Mouse (Mus musculus) limb, embryonic 15.5 days (tissue): ENCODE data around the gene Slc6a11. TPM values are rescaled to one million over a fixed set of nuclear protein-coding genes. Genes with fewer than 3 reads are reported as not detected.

Source experiments
- ATAC-seq: fragments of 200-750 bp; cut with Nextera tagmentation; 2 replicates; pipeline ENCODE4 v1.8.0; 2017; ENCODE audit warnings: low read depth, moderate TSS enrichment; ENCODE audit not compliant: insufficient number of reproducible peaks, low FRiP score, low TSS enrichment
- H3K27ac ChIP-seq: fragments of 300-500 bp; sonication (generic); 2 replicates; pipeline ENCODE4 v1.5.1; 2015; ENCODE audit warnings: moderate library complexity, mild to moderate bottlenecking, inconsistent platforms
- H3K27me3 ChIP-seq: fragments of 300-500 bp; sonication (generic); 2 replicates; pipeline ENCODE4 v1.6.1; 2015; ENCODE audit warnings: inconsistent platforms
- H3K36me3 ChIP-seq: fragments of 300-500 bp; sonication (generic); 2 replicates; pipeline ENCODE4 v1.6.1; 2015; ENCODE audit warnings: inconsistent platforms
- H3K4me1 ChIP-seq: fragments of 300-500 bp; sonication (generic); 2 replicates; pipeline ENCODE4 v1.6.1; 2015; ENCODE audit warnings: inconsistent platforms
- H3K4me2 ChIP-seq: fragments of 300-500 bp; sonication (generic); 2 replicates; pipeline ENCODE4 v1.6.1; 2015; ENCODE audit warnings: mild to moderate bottlenecking, inconsistent platforms
- H3K4me3 ChIP-seq: fragments of 300-500 bp; sonication (generic); 2 replicates; pipeline ENCODE4 v1.5.1; 2015; ENCODE audit warnings: mild to moderate bottlenecking, inconsistent platforms
- H3K9ac ChIP-seq: fragments of 300-500 bp; sonication (generic); 2 replicates; pipeline ENCODE4 v1.6.1; 2015; ENCODE audit warnings: inconsistent platforms
- H3K9me3 ChIP-seq: fragments of 300-500 bp; sonication (generic); 2 replicates; pipeline ENCODE4 v1.6.1; 2016; ENCODE audit warnings: inconsistent platforms
- WGBS: fragments of 180-500 bp; shearing (Covaris S2); methylation state at CpG from one replicate; pipeline ENCODE4 v1.1.7; 2015; 5-methylcytosine and 5-hydroxymethylcytosine counted together
- polyA plus RNA-seq: library from polyadenylated mRNA; unstranded; fragments of >200 nt; fragmentation: Nextera tagmentation; extraction: Ambion mirVana; gene quantifications from 2 replicates; pipeline ENCODE4 v1.2.1, GENCODE M21; 2015

Slc6a11 gene
- polyA plus RNA-seq, 1 experiment from 2014 or later: 0.49 TPM

DNA sequence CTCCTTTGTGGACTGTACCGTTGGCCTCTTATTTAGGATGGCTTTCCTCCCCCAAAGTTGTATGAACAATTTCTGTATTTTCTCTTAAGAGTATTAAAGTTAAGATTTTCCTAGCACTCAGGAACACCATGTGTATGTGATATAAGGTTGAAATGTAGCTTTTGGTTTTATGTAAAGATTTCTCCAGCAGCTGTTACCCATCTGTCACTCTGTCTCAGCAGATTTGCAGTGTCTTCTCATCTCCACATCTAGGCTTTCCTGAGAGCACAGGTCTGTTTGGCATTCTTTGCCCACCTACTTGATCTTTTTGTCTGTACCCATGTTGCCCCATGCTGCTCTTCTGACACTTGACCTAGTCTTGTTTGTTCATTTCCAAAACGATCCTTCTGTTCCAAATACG is 10.4 kb downstream of the Slc6a11 start:
- Histone ChIP-seq H3K27me3 (no peaks in the 10 kb centered on the region), H3K4me3 (no peak overlapping the region), H3K9ac (no peak overlapping the region), H3K9me3 (no peaks in the 10 kb centered on the region), H3K4me2 (no peak overlapping the region), H3K27ac (no peak overlapping the region), H3K4me1 (no peaks in the 10 kb centered on the region), H3K36me3 (no peaks in the 10 kb centered on the region)
- WGBS: 75% methylated on average over 3 of the region's 3 CpGs
- no peak for ATAC-seq

- H3K27ac ChIP-seq: no peak overlapping the region
- no peak overlapping the region for H3K4me3 ChIP-seq
- no peak overlapping the region for H3K9ac ChIP-seq
- 84% methylated on average over 11 of the region's 11 CpGs for WGBS
- no peak overlapping the region for H3K4me2 ChIP-seq
- no peaks in the 10 kb centered on the region for H3K27me3 ChIP-seq
- no peaks in the 10 kb centered on the region for H3K4me1 ChIP-seq
- ATAC-seq: no peak
- no peaks in the 10 kb centered on the region for H3K9me3 ChIP-seq
- H3K36me3 ChIP-seq: no peaks in the 10 kb centered on the region
Observed at GRCm38 (mm10) chr6:114142480-114142879, 11.4 kb downstream of the Slc6a11 start.

GRCm38 (mm10) chr6:114143544-114143943 is 12.5 kb downstream of the Slc6a11 start:
- no peak overlapping the region for H3K4me2 ChIP-seq
- WGBS: 58% methylated on average over 2 of the region's 2 CpGs
- no peak overlapping the region for H3K27ac ChIP-seq
- H3K9me3 ChIP-seq: no peaks in the 10 kb centered on the region
- H3K27me3 ChIP-seq: no peaks in the 10 kb centered on the region
- H3K9ac ChIP-seq: no peak overlapping the region
- H3K36me3 ChIP-seq: no peaks in the 10 kb centered on the region
- no peak for ATAC-seq
- no peak overlapping the region for H3K4me3 ChIP-seq
- no peaks in the 10 kb centered on the region for H3K4me1 ChIP-seq

- Histone ChIP-seq H3K36me3 (no peaks in the 10 kb centered on the region), H3K4me3 (no peak overlapping the region)
- WGBS: 78% methylated on average over 6 of the region's 6 CpGs
Observed at GRCm38 (mm10) chr6:114144447-114145105, 13.5 kb downstream of the Slc6a11 start.

DNA sequence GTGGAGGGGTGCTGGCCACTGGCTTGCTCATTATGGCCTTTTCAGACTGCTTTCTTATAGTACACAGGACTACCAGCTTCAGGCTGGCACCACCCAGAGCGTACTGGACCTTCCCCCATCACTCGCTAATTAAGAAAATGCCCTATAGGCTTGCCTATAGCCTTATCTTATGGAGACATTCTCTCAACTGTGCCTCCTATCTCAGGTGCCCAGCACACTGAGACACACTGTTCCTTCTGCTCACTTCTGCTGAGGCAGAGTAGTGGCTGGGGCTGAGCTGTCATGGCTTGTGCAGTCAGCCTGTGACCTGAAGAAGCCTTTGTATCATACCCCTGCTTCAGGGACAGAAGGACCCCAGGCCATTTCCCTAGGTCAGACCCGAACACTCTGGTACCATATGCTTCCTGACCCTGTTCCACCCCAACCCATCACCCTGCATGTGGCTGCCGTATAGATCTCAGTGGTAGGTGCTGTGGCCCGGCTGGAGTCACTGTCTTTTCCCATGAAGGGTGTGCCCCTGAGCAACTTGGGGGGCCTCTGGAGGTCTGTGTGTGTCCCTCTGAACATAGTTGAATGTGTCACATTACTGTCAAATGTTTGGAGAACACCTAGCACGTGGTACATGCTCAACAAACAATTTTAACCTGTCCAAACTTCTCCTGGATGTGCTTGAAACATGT is 14.7 kb downstream of the Slc6a11 start:
- Histone ChIP-seq H3K27me3 (no peaks in the 10 kb centered on the region), H3K36me3 (no peaks in the 10 kb centered on the region), H3K9ac (no peak overlapping the region), H3K4me3 (no peak overlapping the region), H3K9me3 (no peaks in the 10 kb centered on the region), H3K27ac (no peak overlapping the region), H3K4me1 (no peaks in the 10 kb centered on the region), H3K4me2 (no peak overlapping the region)
- 75% methylated on average over 6 of the region's 6 CpGs for WGBS
- no peak for ATAC-seq

More at GRCm38 (mm10) chr6:114144447-114145105, 13.5 kb downstream of the Slc6a11 start:
- no peak for ATAC-seq
- Histone ChIP-seq H3K27me3 (no peaks in the 10 kb centered on the region), H3K9me3 (no peaks in the 10 kb centered on the region), H3K4me1 (no peaks in the 10 kb centered on the region), H3K9ac (no peak overlapping the region), H3K27ac (no peak overlapping the region), H3K4me2 (no peak overlapping the region)

- H3K9ac ChIP-seq: no peak overlapping the region
- no peak overlapping the region for H3K27ac ChIP-seq
- H3K27me3 ChIP-seq: no peaks in the 10 kb centered on the region
- no peaks in the 10 kb centered on the region for H3K4me1 ChIP-seq
- no peaks in the 10 kb centered on the region for H3K36me3 ChIP-seq
- 86% methylated on average over 10 of the region's 10 CpGs for whole genome bisulfite sequencing
- no peaks in the 10 kb centered on the region for H3K9me3 ChIP-seq
- no peak overlapping the region for H3K4me2 ChIP-seq
- no peak for ATAC-seq
- H3K4me3 ChIP-seq: no peak overlapping the region
Observed at GRCm38 (mm10) chr6:114155720-114156119, 24.7 kb downstream of the Slc6a11 start.

- no peak for ATAC-seq
- Histone ChIP-seq H3K4me2 (no peak overlapping the region), H3K4me3 (no peak overlapping the region), H3K4me1 (no peaks in the 10 kb centered on the region), H3K27ac (no peak overlapping the region), H3K9ac (no peak overlapping the region), H3K27me3 (no peaks in the 10 kb centered on the region), H3K36me3 (no peaks in the 10 kb centered on the region), H3K9me3 (no peaks in the 10 kb centered on the region)
- 83% methylated on average over 7 of the region's 7 CpGs for WGBS
Observed at GRCm38 (mm10) chr6:114158811-114159210, 27.8 kb downstream of the Slc6a11 start.

GRCm38 (mm10) chr6:114160732-114161131 is 29.7 kb downstream of the Slc6a11 start:
- Histone ChIP-seq H3K4me1 (no peaks in the 10 kb centered on the region), H3K4me3 (no peak overlapping the region), H3K9me3 (no peaks in the 10 kb centered on the region), H3K9ac (no peak overlapping the region), H3K36me3 (no peaks in the 10 kb centered on the region), H3K27ac (no peak overlapping the region), H3K4me2 (no peak overlapping the region), H3K27me3 (no peaks in the 10 kb centered on the region)
- no peak for ATAC-seq
- 77% methylated on average over 8 of the region's 8 CpGs for WGBS

DNA sequence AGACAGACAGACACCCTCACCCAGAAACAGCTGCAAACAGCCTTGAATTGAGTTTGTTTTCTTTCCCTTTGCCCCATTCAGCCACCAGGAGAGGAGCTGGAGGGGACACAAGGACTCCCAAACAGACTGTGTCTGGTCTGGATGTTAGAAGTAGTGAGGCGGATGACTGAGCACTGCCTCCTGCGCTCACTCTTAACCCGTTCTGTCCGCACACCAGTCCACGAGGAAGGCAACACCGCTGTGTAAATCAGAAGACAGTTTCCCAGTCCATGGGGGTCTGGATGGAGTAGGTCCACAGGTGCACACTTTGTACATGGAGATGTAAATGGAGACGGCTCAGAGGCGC is 43.0 kb downstream of the Slc6a11 start:
- no peaks in the 10 kb centered on the region for H3K9me3 ChIP-seq
- H3K9ac ChIP-seq: no peak overlapping the region
- 9% methylated on average over 8 of the region's 8 CpGs for WGBS
- no peaks in the 10 kb centered on the region for H3K36me3 ChIP-seq
- H3K27me3 ChIP-seq: peaks cover 27% of the 10 kb centered on the region
- ATAC-seq: no peak
- H3K27ac ChIP-seq: no peak overlapping the region
- no peak overlapping the region for H3K4me3 ChIP-seq
- no peaks in the 10 kb centered on the region for H3K4me1 ChIP-seq
- no peak overlapping the region for H3K4me2 ChIP-seq

DNA sequence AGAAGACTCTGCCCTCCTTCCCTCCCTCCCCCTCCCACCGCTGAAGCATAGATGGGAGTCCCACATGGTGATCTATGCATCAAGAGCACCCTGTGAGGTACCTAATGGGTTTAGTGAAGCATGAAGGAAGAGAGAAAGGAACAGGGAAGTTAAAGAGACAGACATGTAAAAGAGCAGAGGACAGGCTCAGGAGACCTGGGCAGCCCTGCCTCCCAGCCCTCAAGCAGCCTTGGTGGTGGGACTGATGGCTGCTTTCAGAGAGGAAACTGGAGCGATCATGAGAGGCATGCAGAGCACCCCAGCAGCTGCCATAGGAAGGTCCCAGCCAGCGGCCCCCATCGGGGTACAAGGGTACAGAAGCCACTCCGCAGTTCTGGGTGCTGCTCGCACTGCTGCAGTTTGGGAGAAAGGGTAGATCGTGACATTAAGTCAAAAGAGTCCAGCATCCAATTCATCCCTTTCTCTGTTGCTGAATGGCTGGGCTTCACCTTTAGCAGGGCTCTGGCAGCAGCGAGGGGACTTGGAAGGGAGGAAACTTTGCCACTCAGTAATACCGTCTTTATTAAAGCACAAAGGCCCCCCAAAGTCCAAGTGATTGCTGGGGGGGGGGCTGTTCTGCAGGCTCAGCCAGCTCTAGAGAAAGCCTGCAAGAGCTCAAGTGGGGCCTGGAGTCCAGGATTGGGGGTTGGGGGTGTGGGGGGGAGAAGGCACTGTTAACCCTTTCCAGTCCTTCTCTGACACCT is 43.5 kb downstream of the Slc6a11 start:
- H3K4me2 ChIP-seq: no peak overlapping the region
- H3K9me3 ChIP-seq: no peaks in the 10 kb centered on the region
- H3K4me3 ChIP-seq: no peak overlapping the region
- peaks cover 27% of the 10 kb centered on the region for H3K27me3 ChIP-seq
- H3K4me1 ChIP-seq: no peaks in the 10 kb centered on the region
- H3K9ac ChIP-seq: no peak overlapping the region
- no peaks in the 10 kb centered on the region for H3K36me3 ChIP-seq
- H3K27ac ChIP-seq: no peak overlapping the region
- no peak for ATAC-seq
- 11% methylated on average over 9 of the region's 9 CpGs for WGBS

DNA sequence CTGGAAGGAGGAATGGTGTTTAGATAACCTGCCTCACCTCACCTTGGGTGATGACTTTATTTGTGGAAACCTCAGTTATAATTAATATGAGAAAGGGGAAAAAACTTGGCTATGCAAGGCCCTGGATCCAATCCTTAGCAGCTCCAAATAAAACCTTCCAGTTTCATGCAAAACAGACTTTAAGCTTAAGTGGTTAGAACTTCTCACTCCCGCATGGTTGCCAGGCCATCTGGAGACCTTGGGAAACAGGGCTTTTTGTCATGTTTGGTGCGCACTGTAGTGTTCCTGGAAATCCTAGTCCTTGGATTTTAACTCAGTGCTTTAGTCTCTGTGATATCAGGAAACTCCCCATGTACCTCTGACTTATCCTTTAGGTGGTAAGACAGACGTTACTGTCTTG is 47.1 kb downstream of the Slc6a11 start:
- H3K4me3 ChIP-seq: no peak overlapping the region
- H3K27me3 ChIP-seq: peaks cover 23% of the 10 kb centered on the region
- H3K9ac ChIP-seq: no peak overlapping the region
- WGBS: 77% methylated on average over 3 of the region's 3 CpGs
- no peaks in the 10 kb centered on the region for H3K4me1 ChIP-seq
- no peak overlapping the region for H3K27ac ChIP-seq
- H3K9me3 ChIP-seq: no peaks in the 10 kb centered on the region
- H3K36me3 ChIP-seq: no peaks in the 10 kb centered on the region
- no peak overlapping the region for H3K4me2 ChIP-seq
- no peak for ATAC-seq
